Mouse (Mus musculus): ENCODE measurements around the gene Gm1330.
"Not testable (repeated sequence)": the region's sequence is repeated elsewhere in the genome, so short reads cannot be mapped to it uniquely, and the experiment has no call there.

Gene Gm1330

DNA sequence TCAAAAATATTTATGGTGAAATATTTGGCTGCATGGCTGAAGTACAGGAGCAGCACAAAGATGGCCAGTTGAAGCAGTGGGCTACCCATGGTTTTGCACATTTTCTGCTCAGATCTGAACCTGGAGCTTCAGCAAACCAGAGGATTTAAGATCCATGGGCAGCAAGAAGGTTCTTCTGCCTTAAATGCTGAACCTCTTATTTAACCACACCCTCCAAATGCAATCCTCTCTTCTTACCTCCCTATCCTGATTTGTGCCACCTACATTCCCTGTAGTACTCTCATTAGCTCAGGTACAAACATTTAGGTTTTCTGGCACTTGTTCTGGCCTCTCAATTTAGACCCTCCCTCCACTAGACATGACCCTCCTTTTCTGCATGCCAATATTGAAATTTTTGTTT, at the start of gene Gm1330:
Gene Gm1330 (minus strand): TSS at position 101 of the 400 bp plus-strand sequence.
- DNase-seq (ENCODE audit: low spot score in 2 of 2): no peak

DNA sequence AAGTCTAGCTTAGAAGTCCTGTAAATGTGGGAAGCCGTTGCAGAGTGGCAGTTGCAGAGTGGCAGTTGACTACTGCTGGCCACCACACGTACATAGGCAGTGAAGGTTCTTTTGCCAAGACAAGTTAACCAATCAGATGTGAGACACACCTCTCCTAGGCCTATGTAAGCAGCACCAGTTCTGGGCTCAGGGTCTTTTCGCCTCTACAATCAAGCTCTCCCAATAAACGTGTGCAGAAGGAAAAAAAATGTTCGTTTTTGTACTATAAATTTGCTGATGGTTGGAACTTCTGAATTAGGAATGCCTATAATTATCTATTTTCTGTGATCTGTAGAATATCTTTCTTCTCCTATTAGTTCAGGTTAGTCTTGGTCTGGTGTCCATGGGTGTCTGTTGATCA, 14.1 kb upstream of the Gm1330 start, which contains the start of gene Gm10750:
Gene Gm10750 (minus strand): TSS at position 101 of the 400 bp plus-strand sequence.
- DNase-seq (ENCODE audit: low spot score in 2 of 2): not testable (repeated sequence)

DNA sequence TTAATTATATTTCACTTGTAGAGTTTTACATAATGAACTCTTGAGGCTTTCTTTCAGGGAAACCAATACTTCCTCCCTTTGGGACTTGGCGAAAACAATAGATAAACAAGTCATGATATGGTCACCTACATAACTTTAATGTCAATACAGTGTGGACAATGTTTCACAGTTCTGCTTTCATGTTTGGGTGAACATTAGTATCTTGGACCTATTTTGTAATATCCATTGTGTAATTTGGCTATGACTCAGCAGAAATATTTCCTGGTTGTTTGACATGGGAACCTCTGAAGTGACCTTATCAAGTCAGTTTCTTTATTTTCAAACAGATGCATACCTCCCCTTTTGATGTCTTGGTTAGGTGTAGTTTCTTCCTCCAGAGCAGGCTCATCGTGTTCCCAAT, 1.8 kb upstream of the Gm1330 start:
- no peak for DNase-seq (ENCODE audit: low spot score in 2 of 2)

DNA sequence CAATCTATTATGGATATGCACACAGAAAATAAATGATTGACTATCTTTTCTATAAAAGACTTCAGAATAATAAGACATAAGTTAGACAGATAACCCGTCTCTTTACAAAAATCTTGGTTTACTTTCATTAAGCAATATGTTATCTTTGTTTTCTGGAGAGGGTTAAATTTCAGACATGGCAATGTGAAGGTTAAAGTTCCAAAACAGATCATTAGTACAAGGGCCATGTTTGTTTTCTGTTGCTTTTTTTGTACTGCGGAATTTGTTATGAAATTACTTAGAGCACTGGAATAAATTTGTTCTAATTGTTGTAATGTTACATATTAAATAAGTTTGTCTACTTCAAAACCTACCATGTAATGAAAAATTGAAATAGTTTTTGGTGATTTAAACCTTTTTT, 7.9 kb downstream of the Gm1330 start:
- no peak for DNase-seq (ENCODE audit: low spot score in 2 of 2)

Measured in right cerebral cortex, adult 2 months (tissue).